Mouse (Mus musculus): ENCODE results near the gene Tnfrsf8. TPM values are rescaled to one million over a fixed set of nuclear protein-coding genes. Genes with fewer than 3 reads are reported as not detected.

Gene Tnfrsf8
- total RNA-seq, 1 experiment, result 5.1 TPM

GRCm38 (mm10) chr4:145313966-145314365 is 998 bp downstream of the Tnfrsf8 start:
- Histone ChIP-seq H3K27ac (ENCODE audit: insufficient read depth, low read depth, low read length, poor library complexity, severe bottlenecking) (no peak overlapping the region), H3K9me3 (ENCODE audit: control insufficient read depth, insufficient read depth, low read depth, low read length) (no peaks in the 10 kb centered on the region), H3K36me3 (ENCODE audit: control insufficient read depth, insufficient read depth, low read length, poor library complexity, severe bottlenecking) (no peaks in the 10 kb centered on the region), H3K4me3 (ENCODE audit: insufficient read depth in 1 of 2, low read depth in 1 of 2, low read length in 2 of 2, poor library complexity in 1 of 2, severe bottlenecking in 1 of 2) (no peak overlapping the region), H3K4me1 (ENCODE audit: control insufficient read depth in 2 of 2, insufficient read depth in 2 of 2, low read length in 2 of 2, poor library complexity in 1 of 2) (peaks cover 0 to 3% of the 10 kb centered on the region in 2 experiments; a peak in 1 of 4 replicates), H3K9ac (ENCODE audit: insufficient read depth, low read depth, low read length, poor library complexity, severe bottlenecking) (no peak overlapping the region)
- in situ Hi-C loops (cut with MboI; ENCODE audit: low sequenced_read_pairs in 2 of 2, unreplicated experiment in 2 of 2), result loop anchor here (25.0 kb wide), 1 partner anchor 173 kb away; no protein-coding TSS in a partner anchor
- no peak for DNase-seq (ENCODE audit: low read depth, low spot score)
- TF ChIP-seq ZC3H11A (IDR thresholded peaks at IDR 0.05; ENCODE audit: borderline replicate concordance, low read depth, low read length) (no peak), CHD2 (IDR thresholded peaks at IDR 0.05; ENCODE audit: low read depth, low read length) (no peak), ZNF384 (IDR thresholded peaks at IDR 0.05; ENCODE audit: low read depth, low read length) (no peak), HCFC1 (IDR thresholded peaks at IDR 0.05; ENCODE audit: borderline replicate concordance, insufficient read depth, low read length) (no peak), MAFK (IDR thresholded peaks at IDR 0.05; ENCODE audit: insufficient read depth, low read depth, low read length) (no peak)

GRCm38 (mm10) chr4:145313256-145313655 is 1.7 kb downstream of the Tnfrsf8 start:
- Histone ChIP-seq H3K36me3 (ENCODE audit: control insufficient read depth, insufficient read depth, low read length, poor library complexity, severe bottlenecking) (no peaks in the 10 kb centered on the region), H3K9me3 (ENCODE audit: control insufficient read depth, insufficient read depth, low read depth, low read length) (no peaks in the 10 kb centered on the region), H3K27ac (ENCODE audit: insufficient read depth, low read depth, low read length, poor library complexity, severe bottlenecking) (no peak overlapping the region), H3K4me1 (ENCODE audit: control insufficient read depth in 2 of 2, insufficient read depth in 2 of 2, low read length in 2 of 2, poor library complexity in 1 of 2) (peaks cover 0 to 3% of the 10 kb centered on the region in 2 experiments; a peak in 1 of 4 replicates), H3K9ac (ENCODE audit: insufficient read depth, low read depth, low read length, poor library complexity, severe bottlenecking) (no peak overlapping the region), H3K4me3 (ENCODE audit: insufficient read depth in 1 of 2, low read depth in 1 of 2, low read length in 2 of 2, poor library complexity in 1 of 2, severe bottlenecking in 1 of 2) (no peak overlapping the region)
- DNase-seq (ENCODE audit: low read depth, low spot score), result no peak
- in situ Hi-C loops (cut with MboI; ENCODE audit: low sequenced_read_pairs in 2 of 2, unreplicated experiment in 2 of 2), result loop anchor here (25.0 kb wide), 1 partner anchor 174 kb away; no protein-coding TSS in a partner anchor
- TF ChIP-seq HCFC1 (IDR thresholded peaks at IDR 0.05; ENCODE audit: borderline replicate concordance, insufficient read depth, low read length), result no peak
- no peak for TF ChIP-seq MAFK (IDR thresholded peaks at IDR 0.05; ENCODE audit: insufficient read depth, low read depth, low read length)
- 0 out of 2 replicates have a peak, but pooled peaks have one; percentile 6 for TF ChIP-seq ZNF384 (IDR thresholded peaks at IDR 0.05; ENCODE audit: low read depth, low read length)
- TF ChIP-seq ZC3H11A (IDR thresholded peaks at IDR 0.05; ENCODE audit: borderline replicate concordance, low read depth, low read length), result no peak

- Histone ChIP-seq H3K9ac (ENCODE audit: insufficient read depth, low read depth, low read length, poor library complexity, severe bottlenecking) (no peak overlapping the region), H3K4me1 (ENCODE audit: control insufficient read depth in 2 of 2, insufficient read depth in 2 of 2, low read length in 2 of 2, poor library complexity in 1 of 2) (peaks cover 0 to 3% of the 10 kb centered on the region in 2 experiments; a peak in 1 of 4 replicates), H3K9me3 (ENCODE audit: control insufficient read depth, insufficient read depth, low read depth, low read length) (no peaks in the 10 kb centered on the region), H3K4me3 (ENCODE audit: insufficient read depth in 1 of 2, low read depth in 1 of 2, low read length in 2 of 2, poor library complexity in 1 of 2, severe bottlenecking in 1 of 2) (no peak overlapping the region), H3K36me3 (ENCODE audit: control insufficient read depth, insufficient read depth, low read length, poor library complexity, severe bottlenecking) (no peaks in the 10 kb centered on the region), H3K27ac (ENCODE audit: insufficient read depth, low read depth, low read length, poor library complexity, severe bottlenecking) (no peak overlapping the region)
- TF ChIP-seq MAFK (IDR thresholded peaks at IDR 0.05; ENCODE audit: insufficient read depth, low read depth, low read length), result no peak
- no peak for TF ChIP-seq HCFC1 (IDR thresholded peaks at IDR 0.05; ENCODE audit: borderline replicate concordance, insufficient read depth, low read length)
- TF ChIP-seq CHD2 (IDR thresholded peaks at IDR 0.05; ENCODE audit: low read depth, low read length), result no peak
- TF ChIP-seq ZNF384 (IDR thresholded peaks at IDR 0.05; ENCODE audit: low read depth, low read length), result no peak
- no peak for TF ChIP-seq ZC3H11A (IDR thresholded peaks at IDR 0.05; ENCODE audit: borderline replicate concordance, low read depth, low read length)
- no peak for DNase-seq (ENCODE audit: low read depth, low spot score)
- in situ Hi-C loops (cut with MboI; ENCODE audit: low sequenced_read_pairs in 2 of 2, unreplicated experiment in 2 of 2), result loop anchor here (25.0 kb wide), 1 partner anchor 175 kb away; no protein-coding TSS in a partner anchor
These were observed 2.4 kb downstream of the Tnfrsf8 start for GRCm38 (mm10) chr4:145312530-145312929.

GRCm38 (mm10) chr4:145310859-145311258 is 4.1 kb downstream of the Tnfrsf8 start:
- in situ Hi-C loops (cut with MboI; ENCODE audit: low sequenced_read_pairs in 2 of 2, unreplicated experiment in 2 of 2), result loop anchor here (25.0 kb wide), 1 partner anchor 176 kb away; no protein-coding TSS in a partner anchor
- TF ChIP-seq ZNF384 (IDR thresholded peaks at IDR 0.05; ENCODE audit: low read depth, low read length), result no peak
- no peak for TF ChIP-seq ZC3H11A (IDR thresholded peaks at IDR 0.05; ENCODE audit: borderline replicate concordance, low read depth, low read length)
- no peak for TF ChIP-seq MAFK (IDR thresholded peaks at IDR 0.05; ENCODE audit: insufficient read depth, low read depth, low read length)
- TF ChIP-seq HCFC1 (IDR thresholded peaks at IDR 0.05; ENCODE audit: borderline replicate concordance, insufficient read depth, low read length), result no peak
- no peak for TF ChIP-seq CHD2 (IDR thresholded peaks at IDR 0.05; ENCODE audit: low read depth, low read length)

More at GRCm38 (mm10) chr4:145310859-145311258, 4.1 kb downstream of the Tnfrsf8 start:
- Histone ChIP-seq H3K9ac (ENCODE audit: insufficient read depth, low read depth, low read length, poor library complexity, severe bottlenecking) (no peak overlapping the region), H3K4me3 (ENCODE audit: insufficient read depth in 1 of 2, low read depth in 1 of 2, low read length in 2 of 2, poor library complexity in 1 of 2, severe bottlenecking in 1 of 2) (no peak overlapping the region), H3K27ac (ENCODE audit: insufficient read depth, low read depth, low read length, poor library complexity, severe bottlenecking) (no peak overlapping the region), H3K4me1 (ENCODE audit: control insufficient read depth in 2 of 2, insufficient read depth in 2 of 2, low read length in 2 of 2, poor library complexity in 1 of 2) (peaks cover 4 to 7% of the 10 kb centered on the region in 2 experiments; a peak in 3 of 4 replicates), H3K9me3 (ENCODE audit: control insufficient read depth, insufficient read depth, low read depth, low read length) (no peaks in the 10 kb centered on the region), H3K36me3 (ENCODE audit: control insufficient read depth, insufficient read depth, low read length, poor library complexity, severe bottlenecking) (no peaks in the 10 kb centered on the region)
- no peak for DNase-seq (ENCODE audit: low read depth, low spot score)
